Mouse (Mus musculus) neural tube, embryonic 13.5 days (tissue): ENCODE data around the gene Btbd3. TPM values are rescaled to one million over a fixed set of nuclear protein-coding genes. Genes with fewer than 3 reads are reported as not detected.

Source experiments
- ATAC-seq: fragments of 200-750 bp; cut with Nextera tagmentation; 2 replicates; pipeline ENCODE4 v1.8.0; 2017; ENCODE audit warnings: low read depth, mild to moderate bottlenecking, moderate TSS enrichment, moderate library complexity
- H3K27ac ChIP-seq: fragments of 300-500 bp; sonication (generic); replicated peaks from 2 replicates; pipeline ENCODE4 v1.5.1; 2015; ENCODE audit warnings: moderate library complexity, mild to moderate bottlenecking, inconsistent platforms
- H3K27me3 ChIP-seq: fragments of 300-500 bp; sonication (generic); 2 replicates; pipeline ENCODE4 v1.6.1; 2015; ENCODE audit warnings: mild to moderate bottlenecking, inconsistent platforms
- H3K36me3 ChIP-seq: fragments of 300-500 bp; sonication (generic); 2 replicates; pipeline ENCODE4 v1.6.1; 2015; ENCODE audit warnings: mild to moderate bottlenecking, inconsistent platforms
- H3K4me1 ChIP-seq: fragments of 300-500 bp; sonication (generic); replicated peaks from 2 replicates; pipeline ENCODE4 v1.6.1; 2015; ENCODE audit warnings: inconsistent platforms
- H3K4me2 ChIP-seq: fragments of 300-500 bp; sonication (generic); 2 replicates; pipeline ENCODE4 v1.6.1; 2015; ENCODE audit warnings: inconsistent platforms, mild to moderate bottlenecking, moderate library complexity
- H3K4me3 ChIP-seq: fragments of 300-500 bp; sonication (generic); 2 replicates; pipeline ENCODE4 v1.5.1; 2015; ENCODE audit warnings: mild to moderate bottlenecking, inconsistent platforms
- H3K9ac ChIP-seq: fragments of 300-500 bp; sonication (generic); 2 replicates; pipeline ENCODE4 v1.6.1; 2015; ENCODE audit warnings: moderate library complexity, mild to moderate bottlenecking, inconsistent platforms
- H3K9me3 ChIP-seq: fragments of 300-500 bp; sonication (generic); 2 replicates; pipeline ENCODE4 v1.6.1; 2016; ENCODE audit warnings: inconsistent platforms
- WGBS: fragments of 180-500 bp; shearing (Covaris S2); methylation state at CpG from one replicate; pipeline ENCODE4 v1.1.7; 2015; 5-methylcytosine and 5-hydroxymethylcytosine counted together
- polyA plus RNA-seq: library from polyadenylated mRNA; unstranded; fragments of >200 nt; fragmentation: Nextera tagmentation; extraction: Ambion mirVana; gene quantifications from 2 replicates; pipeline ENCODE4 v1.2.1, GENCODE M21; 2015

Gene Btbd3
- polyA plus RNA-seq, 1 experiment from 2014 or later, result 20.7 TPM

DNA sequence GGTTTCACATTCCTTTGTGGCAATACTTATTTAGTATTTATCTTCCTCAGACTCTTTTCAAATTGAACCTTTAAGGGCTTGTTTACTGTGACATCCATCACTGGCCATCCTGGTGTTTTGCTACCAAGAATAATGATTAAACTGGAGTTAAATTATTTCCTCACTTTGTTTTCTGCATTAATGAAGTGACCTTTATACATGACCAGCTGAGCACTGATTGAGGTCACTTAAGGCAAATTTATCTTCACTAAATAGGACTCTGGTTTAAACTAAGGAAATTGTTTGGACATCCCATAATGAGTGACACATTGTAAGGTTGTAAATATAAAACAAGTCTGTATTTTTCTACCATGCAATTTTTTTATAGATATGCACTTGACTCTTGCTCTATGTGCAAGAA lies 235.8 kb downstream of the Btbd3 start:
- no peak for ATAC-seq
- no peak overlapping the region for H3K9ac ChIP-seq
- H3K27me3 ChIP-seq, result no peaks in the 10 kb centered on the region
- H3K4me1 ChIP-seq, result no peaks in the 10 kb centered on the region
- no peak overlapping the region for H3K4me3 ChIP-seq
- no peaks in the 10 kb centered on the region for H3K9me3 ChIP-seq
- H3K27ac ChIP-seq, result no peak overlapping the region
- H3K4me2 ChIP-seq, result no peak overlapping the region
- H3K36me3 ChIP-seq, result no peaks in the 10 kb centered on the region

DNA sequence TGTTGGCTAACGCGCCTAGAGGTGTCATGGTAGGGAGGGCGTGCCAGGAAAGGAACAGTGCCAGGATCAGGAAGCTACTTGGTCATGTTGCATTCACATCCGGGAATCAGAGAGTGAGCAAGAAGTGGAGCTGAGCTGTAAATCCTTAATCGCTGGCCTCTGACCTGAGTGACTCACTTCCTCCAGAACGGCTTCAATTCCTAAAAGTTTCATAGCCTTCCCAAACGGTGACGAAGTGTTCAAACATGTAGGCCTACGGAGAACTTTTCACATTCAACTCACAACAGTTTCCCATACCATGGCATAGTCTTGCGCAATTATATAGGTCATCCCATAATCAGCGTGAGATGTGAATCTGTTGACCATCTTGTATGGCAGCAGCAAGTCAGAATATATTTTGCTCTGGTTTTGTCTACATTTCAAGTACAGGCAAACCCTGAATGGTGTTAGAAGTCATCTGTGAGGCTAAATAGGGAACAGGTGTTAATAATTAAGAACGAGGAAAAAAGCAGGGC lies 247.6 kb downstream of the Btbd3 start:
- no peak overlapping the region for H3K9ac ChIP-seq
- no peak for ATAC-seq
- no peak overlapping the region for H3K27ac ChIP-seq
- 88% methylated on average over 12 of the region's 12 CpGs for WGBS
- H3K27me3 ChIP-seq, result no peaks in the 10 kb centered on the region
- H3K4me3 ChIP-seq, result no peak overlapping the region
- no peaks in the 10 kb centered on the region for H3K9me3 ChIP-seq
- H3K4me2 ChIP-seq, result no peak overlapping the region
- H3K36me3 ChIP-seq, result no peaks in the 10 kb centered on the region
- H3K4me1 ChIP-seq, result no peaks in the 10 kb centered on the region

DNA sequence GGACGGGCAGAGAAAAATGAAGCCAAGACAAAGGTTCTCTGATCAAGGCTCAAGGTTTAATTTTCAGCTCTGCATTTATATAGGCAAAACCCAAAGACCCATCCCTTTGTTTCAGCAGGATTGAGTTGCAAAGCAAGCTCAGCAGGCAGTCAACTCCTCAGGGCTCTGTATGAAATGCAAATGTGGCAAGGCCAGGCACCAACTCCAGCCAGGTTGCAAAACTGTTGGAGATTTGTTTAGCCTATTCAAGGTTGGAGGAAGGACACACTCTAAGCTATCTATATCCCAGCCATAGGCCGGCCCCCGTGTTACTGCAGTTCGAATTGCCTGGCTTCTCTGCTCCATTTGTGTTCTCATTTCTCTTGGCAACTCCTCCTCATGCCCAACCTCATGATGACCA lies 259.2 kb downstream of the Btbd3 start:
- Histone ChIP-seq H3K36me3 (no peaks in the 10 kb centered on the region), H3K4me2 (no peak overlapping the region), H3K27me3 (no peaks in the 10 kb centered on the region), H3K27ac (no peak overlapping the region), H3K4me3 (no peak overlapping the region), H3K9me3 (no peaks in the 10 kb centered on the region), H3K9ac (no peak overlapping the region), H3K4me1 (no peaks in the 10 kb centered on the region)
- 36% methylated on average over 4 of the region's 4 CpGs for WGBS
- no peak for ATAC-seq

DNA sequence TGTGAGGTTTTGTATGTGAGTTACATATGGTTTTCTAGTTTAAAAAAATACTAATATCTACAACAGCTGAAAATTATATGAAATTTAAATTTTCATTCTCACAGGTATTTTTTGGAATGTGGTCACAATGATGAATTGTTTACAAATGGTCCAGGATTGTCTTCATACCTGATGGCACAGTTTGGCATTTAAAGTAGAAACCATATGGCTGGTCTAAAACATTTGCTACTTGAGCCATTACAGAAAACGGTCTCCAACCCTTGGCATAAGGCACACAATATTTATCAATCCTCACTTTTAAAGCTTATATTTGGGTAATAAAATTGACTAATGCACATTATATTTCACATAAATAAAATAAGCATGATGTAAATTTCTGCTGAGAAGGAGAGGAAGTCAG lies 272.1 kb downstream of the Btbd3 start:
- ATAC-seq, result no peak
- Histone ChIP-seq H3K9me3 (no peaks in the 10 kb centered on the region), H3K9ac (no peak overlapping the region), H3K27me3 (no peaks in the 10 kb centered on the region), H3K36me3 (no peaks in the 10 kb centered on the region), H3K4me2 (no peak overlapping the region), H3K4me1 (no peaks in the 10 kb centered on the region), H3K27ac (no peak overlapping the region), H3K4me3 (no peak overlapping the region)
- 79% methylated on average over 1 of the region's 1 CpGs for WGBS

DNA sequence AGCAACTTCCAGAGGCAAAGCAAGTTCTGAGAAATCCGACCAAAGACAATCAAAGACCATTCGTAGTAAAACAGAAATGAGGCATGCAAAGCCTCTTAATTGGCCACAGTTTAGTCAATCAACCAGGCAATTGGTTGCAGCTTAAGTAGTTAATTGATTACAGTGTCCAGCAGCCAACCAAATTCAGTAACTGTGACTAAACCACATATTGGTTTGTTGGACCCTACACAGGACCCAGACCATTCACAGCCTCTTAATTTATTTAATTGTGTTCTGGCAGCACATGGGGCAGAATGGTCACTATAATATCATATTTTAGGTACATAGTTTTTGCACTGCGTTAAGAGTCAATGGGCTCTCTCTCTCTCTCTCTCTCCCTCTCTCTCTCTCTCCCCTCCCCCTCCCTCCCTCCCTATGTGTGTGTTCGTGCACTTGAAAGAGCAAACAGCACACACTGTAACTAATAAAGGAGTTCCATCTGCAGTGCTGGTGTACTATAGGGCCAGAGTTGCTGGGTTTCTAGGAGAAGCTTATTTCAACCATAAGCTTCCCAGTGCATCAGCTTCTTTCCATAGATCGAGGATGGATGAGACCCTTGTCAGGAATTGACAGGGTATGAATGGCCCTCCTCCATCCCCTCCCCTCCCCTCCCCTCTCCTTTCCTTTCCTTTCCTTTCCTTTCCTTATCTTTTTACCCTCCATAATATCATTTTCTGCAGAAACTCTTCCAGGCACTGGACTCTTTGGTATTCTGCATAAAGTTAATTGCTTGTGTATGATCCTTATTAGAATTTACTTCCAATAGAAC lies 275.0 kb downstream of the Btbd3 start:
- ATAC-seq, result no peak
- no peak overlapping the region for H3K4me3 ChIP-seq
- H3K9ac ChIP-seq, result no peak overlapping the region
- 59% methylated on average over 5 of the region's 5 CpGs for WGBS
- H3K27me3 ChIP-seq, result no peaks in the 10 kb centered on the region
- H3K4me1 ChIP-seq, result no peaks in the 10 kb centered on the region
- H3K27ac ChIP-seq, result no peak overlapping the region
- no peak overlapping the region for H3K4me2 ChIP-seq
- no peaks in the 10 kb centered on the region for H3K9me3 ChIP-seq
- no peaks in the 10 kb centered on the region for H3K36me3 ChIP-seq

DNA sequence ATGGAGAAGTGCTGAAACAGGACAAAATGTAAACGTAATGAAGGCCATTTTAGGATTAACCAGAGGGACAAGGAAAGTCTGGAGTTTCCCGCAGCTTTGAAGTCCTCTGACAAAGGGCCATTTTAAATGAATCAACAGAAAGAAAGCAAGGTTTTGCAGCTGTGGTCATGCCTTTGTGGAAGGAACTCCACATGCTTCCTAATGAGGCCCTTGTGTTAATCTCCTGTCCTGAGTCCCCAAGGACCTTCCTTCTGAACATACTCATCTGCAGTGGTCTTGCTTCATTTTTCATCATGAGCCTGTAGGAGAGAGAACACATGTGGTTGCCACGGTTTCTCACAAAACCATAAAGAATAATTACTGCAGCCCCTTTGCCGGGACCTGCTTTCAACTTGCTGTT lies 275.6 kb downstream of the Btbd3 start:
- 32% methylated on average over 4 of the region's 4 CpGs for WGBS
- Histone ChIP-seq H3K36me3 (no peaks in the 10 kb centered on the region), H3K4me1 (no peaks in the 10 kb centered on the region), H3K27me3 (no peaks in the 10 kb centered on the region), H3K9ac (no peak overlapping the region), H3K4me2 (no peak overlapping the region), H3K4me3 (no peak overlapping the region), H3K27ac (no peak overlapping the region), H3K9me3 (no peaks in the 10 kb centered on the region)
- no peak for ATAC-seq

DNA sequence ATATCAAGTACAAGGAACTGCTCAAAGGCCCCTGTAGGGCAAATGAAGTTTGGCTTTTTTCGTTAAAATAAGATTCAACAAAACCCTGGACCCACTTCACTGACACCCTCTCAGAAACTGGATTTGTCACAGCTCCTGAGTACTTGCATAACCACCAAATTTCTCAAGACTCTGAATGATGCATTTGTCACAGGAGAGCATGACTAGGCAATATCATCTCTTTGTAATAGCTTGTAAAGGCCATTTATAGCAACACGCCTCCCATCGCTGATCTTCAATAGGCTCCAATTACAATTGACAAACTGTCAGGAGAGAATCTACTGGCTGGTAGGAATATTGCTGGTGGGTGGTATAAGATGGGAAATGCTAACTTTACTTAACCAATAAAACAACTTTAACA lies 283.3 kb downstream of the Btbd3 start:
- ATAC-seq, result no peak
- H3K36me3 ChIP-seq, result no peaks in the 10 kb centered on the region
- no peak overlapping the region for H3K9ac ChIP-seq
- 76% methylated on average over 3 of the region's 3 CpGs for WGBS
- H3K4me1 ChIP-seq, result no peaks in the 10 kb centered on the region
- H3K4me2 ChIP-seq, result no peak overlapping the region
- H3K27me3 ChIP-seq, result no peaks in the 10 kb centered on the region
- no peak overlapping the region for H3K4me3 ChIP-seq
- H3K27ac ChIP-seq, result no peak overlapping the region
- H3K9me3 ChIP-seq, result no peaks in the 10 kb centered on the region

DNA sequence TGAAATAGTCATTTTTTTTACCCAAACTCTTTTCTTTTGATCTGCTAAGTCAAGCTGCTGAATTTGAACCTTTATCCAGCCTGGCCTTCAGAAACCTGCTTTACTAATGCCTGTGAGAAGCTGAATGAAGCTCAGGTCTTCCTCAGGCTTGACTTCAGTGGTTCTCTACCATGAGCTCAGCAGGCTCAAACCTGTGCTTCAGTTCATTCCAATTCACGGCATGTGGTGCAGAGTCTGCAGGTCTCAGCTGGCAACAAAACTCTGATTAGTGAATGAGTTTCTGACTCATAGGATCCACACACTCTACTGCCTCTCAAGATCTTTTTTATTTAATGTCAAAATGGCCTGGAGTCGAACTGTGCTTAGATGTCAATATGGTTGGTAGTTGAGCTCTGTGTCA lies 292.6 kb downstream of the Btbd3 start:
- Histone ChIP-seq H3K4me1 (no peaks in the 10 kb centered on the region), H3K27ac (no peak overlapping the region), H3K9me3 (no peaks in the 10 kb centered on the region), H3K4me3 (no peak overlapping the region), H3K36me3 (no peaks in the 10 kb centered on the region), H3K4me2 (no peak overlapping the region), H3K9ac (no peak overlapping the region), H3K27me3 (no peaks in the 10 kb centered on the region)
- no peak for ATAC-seq
- 76% methylated on average over 2 of the region's 2 CpGs for WGBS

DNA sequence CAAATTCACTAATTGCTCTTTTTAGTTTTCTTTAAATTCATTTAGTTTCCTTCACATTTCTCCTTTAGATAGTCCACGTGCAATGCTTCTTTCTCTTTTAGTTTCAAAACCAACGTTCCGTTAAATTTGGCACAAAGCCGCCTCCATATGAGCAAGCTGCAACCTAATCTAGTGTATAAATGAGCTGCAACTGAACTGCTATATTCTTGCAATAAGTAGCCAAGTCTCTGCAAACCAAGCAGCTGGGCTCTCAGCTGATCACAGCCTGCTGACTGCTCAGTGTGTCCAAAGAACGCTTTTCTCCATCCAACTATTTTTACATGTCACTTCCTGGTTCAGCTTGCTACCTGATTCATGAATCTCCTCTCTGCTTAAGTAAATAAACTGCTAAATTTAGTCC lies 295.2 kb downstream of the Btbd3 start:
- 70% methylated on average over 5 of the region's 5 CpGs for WGBS
- no peak overlapping the region for H3K27ac ChIP-seq
- H3K9ac ChIP-seq, result no peak overlapping the region
- H3K4me2 ChIP-seq, result no peak overlapping the region
- H3K4me3 ChIP-seq, result no peak overlapping the region
- H3K27me3 ChIP-seq, result no peaks in the 10 kb centered on the region
- no peaks in the 10 kb centered on the region for H3K9me3 ChIP-seq
- H3K36me3 ChIP-seq, result no peaks in the 10 kb centered on the region
- ATAC-seq, result no peak
- no peaks in the 10 kb centered on the region for H3K4me1 ChIP-seq

DNA sequence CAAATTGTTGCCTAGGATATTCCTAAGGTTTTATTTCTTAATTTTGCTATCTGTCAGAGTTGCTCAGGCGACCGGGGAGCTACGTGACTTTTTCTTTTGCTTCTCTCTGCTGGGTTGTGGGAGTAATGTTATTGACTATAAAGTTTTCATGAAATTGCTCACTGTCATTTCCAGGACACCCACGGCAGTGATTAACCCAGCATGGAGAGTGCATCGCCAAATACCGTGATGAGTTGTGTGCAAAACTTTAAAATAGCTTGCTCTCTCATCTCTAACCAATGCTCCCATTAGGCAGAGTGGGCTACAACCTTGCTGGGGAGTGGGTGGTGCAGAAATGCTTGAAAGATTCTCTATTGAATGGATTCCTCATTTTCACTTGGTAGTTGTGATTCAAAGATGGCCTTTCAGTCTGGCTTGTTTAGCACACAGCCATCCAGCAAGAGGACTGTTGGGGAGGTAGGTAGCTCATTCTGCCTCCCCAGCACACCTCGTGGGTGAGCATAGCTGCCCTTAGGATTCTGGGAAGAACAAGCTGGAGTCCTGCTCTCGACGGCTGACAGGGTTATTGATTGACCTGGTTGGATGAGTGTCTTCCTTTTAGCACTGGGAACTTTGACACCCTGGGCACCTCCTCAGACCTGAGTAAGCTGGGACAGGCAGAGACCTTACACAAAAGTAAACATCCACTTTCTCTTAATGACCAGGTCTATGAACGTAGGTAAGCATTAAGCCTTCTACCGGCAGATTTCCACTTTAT lies 298.9 kb downstream of the Btbd3 start:
- Histone ChIP-seq H3K36me3 (no peaks in the 10 kb centered on the region), H3K4me2 (no peak overlapping the region), H3K4me3 (no peak overlapping the region), H3K27me3 (no peaks in the 10 kb centered on the region), H3K9me3 (no peaks in the 10 kb centered on the region), H3K27ac (no peak overlapping the region), H3K9ac (no peak overlapping the region), H3K4me1 (no peaks in the 10 kb centered on the region)
- ATAC-seq, result no peak
- 87% methylated on average over 11 of the region's 11 CpGs for WGBS

DNA sequence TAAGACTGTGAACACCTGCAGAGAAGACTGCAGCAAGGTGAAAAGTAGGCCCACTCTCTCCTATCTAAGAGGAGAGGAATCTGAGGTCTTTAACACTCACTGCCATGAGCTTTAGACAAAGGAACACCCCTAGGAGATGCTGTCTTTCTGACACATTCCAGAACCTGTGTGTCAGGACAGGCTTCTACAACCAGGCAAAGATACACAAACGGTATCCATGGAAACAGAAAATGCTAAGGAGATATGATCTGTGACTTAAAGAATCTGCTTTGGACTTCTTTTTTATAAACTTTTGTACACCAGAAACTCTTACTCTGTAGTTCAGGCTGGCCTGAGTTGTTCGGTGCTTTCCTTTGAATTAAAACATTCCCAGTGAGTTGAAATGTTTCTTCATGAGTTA lies 329.6 kb downstream of the Btbd3 start:
- 91% methylated on average over 2 of the region's 2 CpGs for WGBS
- ATAC-seq, result no peak

DNA sequence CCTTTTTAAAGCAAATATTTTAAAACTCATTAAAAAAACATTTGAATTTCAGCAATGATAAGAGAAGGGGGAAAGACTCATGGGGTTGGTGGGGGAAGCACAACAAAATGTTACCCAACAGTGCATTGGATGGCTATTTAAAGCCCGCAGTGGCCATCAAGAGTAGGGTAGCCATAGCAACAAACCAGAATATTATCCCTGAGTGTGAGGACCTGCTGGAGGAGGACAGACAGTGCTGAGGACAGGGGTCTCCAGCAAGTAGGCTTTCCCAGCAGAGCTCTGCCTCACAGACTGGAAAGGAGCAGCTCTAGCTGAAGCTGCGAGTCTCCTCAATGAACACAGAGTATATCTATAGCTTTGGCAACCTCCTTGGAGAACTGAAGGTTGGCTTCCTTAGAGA lies 331.0 kb downstream of the Btbd3 start:
- Histone ChIP-seq H3K27me3 (no peaks in the 10 kb centered on the region), H3K4me1 (no peaks in the 10 kb centered on the region), H3K9ac (no peak overlapping the region), H3K4me3 (no peak overlapping the region), H3K36me3 (no peaks in the 10 kb centered on the region), H3K4me2 (no peak overlapping the region), H3K27ac (no peak overlapping the region), H3K9me3 (no peaks in the 10 kb centered on the region)
- 86% methylated on average over 2 of the region's 2 CpGs for WGBS
- no peak for ATAC-seq

More for the DNA sequence above, 329.6 kb downstream of the Btbd3 start:
- Histone ChIP-seq H3K27me3 (no peaks in the 10 kb centered on the region), H3K9ac (no peak overlapping the region), H3K4me1 (no peaks in the 10 kb centered on the region), H3K4me3 (no peak overlapping the region), H3K4me2 (no peak overlapping the region), H3K27ac (no peak overlapping the region), H3K36me3 (no peaks in the 10 kb centered on the region), H3K9me3 (no peaks in the 10 kb centered on the region)
